Mouse (Mus musculus): ENCODE measurements around the gene Wrap53. TPM values are rescaled to one million over a fixed set of nuclear protein-coding genes. Genes with fewer than 3 reads are reported as not detected.
"Not testable (repeated sequence)": the region's sequence is repeated elsewhere in the genome, so short reads cannot be mapped to it uniquely, and the experiment has no call there.

Wrap53 gene
- total and polyA plus RNA-seq, 3 experiments, result 18.5 to 24.5 TPM; not detected in 1

DNA sequence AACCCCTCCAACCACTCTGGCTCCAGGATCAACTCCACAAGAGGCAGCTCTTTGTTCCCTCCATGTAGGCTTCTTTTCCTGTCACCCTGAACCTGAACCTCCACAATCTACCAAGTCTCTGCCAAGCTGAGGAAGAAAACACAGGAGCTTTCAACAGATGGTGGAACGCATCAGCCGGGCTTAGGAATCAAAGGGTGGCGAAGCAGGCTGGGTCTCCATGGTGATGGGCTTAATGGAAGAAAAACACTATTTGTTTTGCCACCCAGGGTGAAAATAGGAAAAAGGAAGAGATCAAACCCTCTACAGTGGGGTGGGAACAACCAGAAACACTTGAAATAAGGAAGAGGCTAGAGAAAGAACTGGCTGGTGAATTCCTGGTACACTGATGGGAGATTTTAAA, 36.5 kb downstream of the Wrap53 start:
- no peak for DNase-seq (ENCODE audit: low read depth, low spot score)
- no peaks in the 10 kb centered on the region for H3K4me1 ChIP-seq (ENCODE audit: control insufficient read depth in 1 of 2, insufficient read depth in 2 of 2, low read length in 2 of 2)
- H3K27me3 ChIP-seq (ENCODE audit: control insufficient read depth in 1 of 2, insufficient read depth in 2 of 2, low read length in 2 of 2), result peaks cover 19 to 25% of the 10 kb centered on the region in 2 experiments
- no peak overlapping the region for H3K27ac ChIP-seq (ENCODE audit: control insufficient read depth, low read depth, low read length)
- TF ChIP-seq NRF1 (IDR thresholded peaks at IDR 0.05; ENCODE audit: insufficient read depth, low read depth, low read length, poor library complexity, severe bottlenecking), result no peak
- TF ChIP-seq SIN3A (IDR thresholded peaks at IDR 0.05; ENCODE audit: low read length), result no peak
- no peak for TF ChIP-seq POLR2A (IDR thresholded peaks at IDR 0.05; ENCODE audit: control insufficient read depth in 1 of 2, insufficient read depth in 1 of 2, low read depth in 1 of 2, low read length in 2 of 2, poor library complexity in 1 of 2)
- no peak for TF ChIP-seq MAFK (IDR thresholded peaks at IDR 0.05; ENCODE audit: borderline replicate concordance, low read depth, low read length)
- TF ChIP-seq TCF12 (IDR thresholded peaks at IDR 0.05; ENCODE audit: low read depth, low read length), result no peak
- TF ChIP-seq ZNF384 (IDR thresholded peaks at IDR 0.05; ENCODE audit: low read depth, low read length), result no peak
- no peak for TF ChIP-seq JUND (IDR thresholded peaks at IDR 0.05; ENCODE audit: low read depth, low read length)
- no peak for TF ChIP-seq NELFE (IDR thresholded peaks at IDR 0.05; ENCODE audit: low read depth, low read length)
- no peak for TF ChIP-seq HCFC1 (IDR thresholded peaks at IDR 0.05; ENCODE audit: low read depth, low read length)
- TF ChIP-seq ZMIZ1 (IDR thresholded peaks at IDR 0.05; ENCODE audit: low read depth, low read length), result no peak
- no peak for TF ChIP-seq UBTF (IDR thresholded peaks at IDR 0.05; ENCODE audit: borderline replicate concordance, insufficient read depth, low read depth, low read length)
- TF ChIP-seq USF1 (IDR thresholded peaks at IDR 0.05; ENCODE audit: low read depth, low read length), result no peak
- no peak for TF ChIP-seq MYC (IDR thresholded peaks at IDR 0.05; ENCODE audit: low read depth, low read length)
- TF ChIP-seq MEF2A (IDR thresholded peaks at IDR 0.05; ENCODE audit: extremely low read depth, insufficient replicate concordance, low read depth, low read length, poor library complexity, severe bottlenecking), result no peak
- TF ChIP-seq TBP (IDR thresholded peaks at IDR 0.05; ENCODE audit: low read depth, low read length), result no peak
- no peaks in the 10 kb centered on the region for H3K9me3 ChIP-seq (replicated peaks; ENCODE audit: insufficient read depth, low read length)
- no peaks in the 10 kb centered on the region for H3K79me2 ChIP-seq (ENCODE audit: control insufficient read depth, insufficient read depth, low read length, poor library complexity)
- no peaks in the 10 kb centered on the region for H3K36me3 ChIP-seq (ENCODE audit: control insufficient read depth in 1 of 2, insufficient read depth in 2 of 2, low read length in 2 of 2)
- no peak overlapping the region for H3K4me3 ChIP-seq (ENCODE audit: control insufficient read depth in 1 of 2, insufficient read depth in 1 of 2, low read depth in 2 of 2, low read length in 2 of 2)
- no peak overlapping the region for H3K9ac ChIP-seq (ENCODE audit: control insufficient read depth, low read depth, low read length, poor library complexity, severe bottlenecking)

GRCm38 (mm10) chr11:69541741-69542140, 38.3 kb downstream of the Wrap53 start:
- H3K9me3 ChIP-seq (replicated peaks; ENCODE audit: insufficient read depth, low read length); H3K79me2 ChIP-seq (ENCODE audit: control insufficient read depth, insufficient read depth, low read length, poor library complexity): not testable (repeated sequence)
- peaks cover 11 to 28% of the 10 kb centered on the region in 2 experiments for H3K27me3 ChIP-seq (ENCODE audit: control insufficient read depth in 1 of 2, insufficient read depth in 2 of 2, low read length in 2 of 2)

DNA sequence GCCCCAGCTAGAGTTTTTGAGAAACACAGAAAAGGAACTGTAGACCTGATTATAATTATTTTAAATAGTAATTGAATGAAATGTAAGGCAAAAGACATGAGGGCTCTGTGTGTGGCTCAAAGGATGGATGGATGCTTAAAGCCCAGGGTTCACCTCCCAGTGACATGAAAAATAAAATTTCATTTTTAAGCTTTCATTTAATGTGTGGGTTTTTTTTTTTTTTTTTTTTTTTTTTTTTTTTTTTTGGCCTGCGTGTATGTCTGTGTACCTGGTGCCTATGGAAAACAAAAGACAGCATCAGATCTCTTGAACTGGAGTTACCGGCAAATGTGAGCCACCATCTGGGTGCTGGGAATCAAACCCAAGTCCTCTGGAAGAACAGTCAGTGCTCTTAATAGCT, 39.4 kb downstream of the Wrap53 start:
- no peak overlapping the region for H3K4me3 ChIP-seq (ENCODE audit: control insufficient read depth in 1 of 2, insufficient read depth in 1 of 2, low read depth in 2 of 2, low read length in 2 of 2)
- peaks cover 11 to 27% of the 10 kb centered on the region in 2 experiments for H3K27me3 ChIP-seq (ENCODE audit: control insufficient read depth in 1 of 2, insufficient read depth in 2 of 2, low read length in 2 of 2)
- no peaks in the 10 kb centered on the region for H3K36me3 ChIP-seq (ENCODE audit: control insufficient read depth in 1 of 2, insufficient read depth in 2 of 2, low read length in 2 of 2)
- no peak overlapping the region for H3K9ac ChIP-seq (ENCODE audit: control insufficient read depth, low read depth, low read length, poor library complexity, severe bottlenecking)
- no peaks in the 10 kb centered on the region for H3K4me1 ChIP-seq (ENCODE audit: control insufficient read depth in 1 of 2, insufficient read depth in 2 of 2, low read length in 2 of 2)
- no peaks in the 10 kb centered on the region for H3K79me2 ChIP-seq (ENCODE audit: control insufficient read depth, insufficient read depth, low read length, poor library complexity)
- TF ChIP-seq NELFE (IDR thresholded peaks at IDR 0.05; ENCODE audit: low read depth, low read length), result no peak
- TF ChIP-seq CTCF (IDR thresholded peaks at IDR 0.05 in 2 of 3, conservative IDR thresholded peaks at IDR 0.05 in 1 of 3; ENCODE audit: control insufficient read depth in 1 of 3, insufficient read depth in 1 of 3, low read depth in 2 of 3, low read length in 3 of 3, poor library complexity in 1 of 3, severe bottlenecking in 1 of 3), result no peak
- no peak for TF ChIP-seq POLR2AphosphoS2 (IDR thresholded peaks at IDR 0.05; ENCODE audit: low read length)
- TF ChIP-seq JUND (IDR thresholded peaks at IDR 0.05; ENCODE audit: low read depth, low read length), result no peak
- TF ChIP-seq MYB (IDR thresholded peaks at IDR 0.05; ENCODE audit: low read depth, low read length), result no peak
- TF ChIP-seq UBTF (IDR thresholded peaks at IDR 0.05; ENCODE audit: borderline replicate concordance, insufficient read depth, low read depth, low read length), result no peak
- no peak for TF ChIP-seq ZKSCAN1 (IDR thresholded peaks at IDR 0.05; ENCODE audit: low read depth, low read length)
- TF ChIP-seq ZC3H11A (IDR thresholded peaks at IDR 0.05; ENCODE audit: low read depth, low read length), result no peak
- TF ChIP-seq CHD1 (IDR thresholded peaks at IDR 0.05; ENCODE audit: low read depth, low read length), result no peak
- TF ChIP-seq MAFK (IDR thresholded peaks at IDR 0.05; ENCODE audit: borderline replicate concordance, low read depth, low read length), result no peak
- TF ChIP-seq E2F4 (IDR thresholded peaks at IDR 0.05; ENCODE audit: borderline replicate concordance, low read depth, low read length), result no peak
- no peak for TF ChIP-seq GABPA (IDR thresholded peaks at IDR 0.05; ENCODE audit: low read depth, low read length)
- TF ChIP-seq ZNF384 (IDR thresholded peaks at IDR 0.05; ENCODE audit: low read depth, low read length), result no peak
- TF ChIP-seq USF1 (IDR thresholded peaks at IDR 0.05; ENCODE audit: low read depth, low read length), result no peak
- no peak for TF ChIP-seq NRF1 (IDR thresholded peaks at IDR 0.05; ENCODE audit: insufficient read depth, low read depth, low read length, poor library complexity, severe bottlenecking)
- TF ChIP-seq ELF1 (IDR thresholded peaks at IDR 0.05; ENCODE audit: low read depth, low read length), result no peak
- TF ChIP-seq HCFC1 (IDR thresholded peaks at IDR 0.05; ENCODE audit: low read depth, low read length), result no peak
- no peak for TF ChIP-seq MYC (IDR thresholded peaks at IDR 0.05; ENCODE audit: low read depth, low read length)
- TF ChIP-seq RAD21 (IDR thresholded peaks at IDR 0.05; ENCODE audit: low read depth, low read length), result no peak
- no peak overlapping the region for H3K27ac ChIP-seq (ENCODE audit: control insufficient read depth, low read depth, low read length)
- no peaks in the 10 kb centered on the region for H3K9me3 ChIP-seq (replicated peaks; ENCODE audit: insufficient read depth, low read length)
- no peak for DNase-seq (ENCODE audit: low read depth, low spot score)

More at GRCm38 (mm10) chr11:69541741-69542140, 38.3 kb downstream of the Wrap53 start:
- not testable (repeated sequence) for H3K36me3 ChIP-seq (ENCODE audit: control insufficient read depth in 1 of 2, insufficient read depth in 2 of 2, low read length in 2 of 2); H3K4me3 ChIP-seq (ENCODE audit: control insufficient read depth in 1 of 2, insufficient read depth in 1 of 2, low read depth in 2 of 2, low read length in 2 of 2); DNase-seq (ENCODE audit: low read depth, low spot score); H3K4me1 ChIP-seq (ENCODE audit: control insufficient read depth in 1 of 2, insufficient read depth in 2 of 2, low read length in 2 of 2); H3K27ac ChIP-seq (ENCODE audit: control insufficient read depth, low read depth, low read length); H3K9ac ChIP-seq (ENCODE audit: control insufficient read depth, low read depth, low read length, poor library complexity, severe bottlenecking)

All from MEL (cell line).